Mouse (Mus musculus) heart, adult 11 months (tissue): ENCODE results near the gene Slc9a6.

ENCODE experiments used
- DNase-seq: peaks from one replicate; pipeline ENCODE4 v3.0.0; 2022

Gene Slc9a6

GRCm38 (mm10) chrX:56609623-56610317 is at the start of gene Slc9a6:
Gene Slc9a6, plus strand, starts transcription at chrX:56609757.
- peak; percentile 98 for DNase-seq

GRCm38 (mm10) chrX:56572465-56572864 is 37.1 kb upstream of the Slc9a6 start:
- DNase-seq, result no peak

GRCm38 (mm10) chrX:56578200-56578599 is 31.4 kb upstream of the Slc9a6 start:
- DNase-seq, result no peak

GRCm38 (mm10) chrX:56597219-56597886 is 12.2 kb upstream of the Slc9a6 start:
- DNase-seq, result no peak

GRCm38 (mm10) chrX:56597887-56598640 is 11.5 kb upstream of the Slc9a6 start, which contains the start of gene Mmgt1:
Gene Mmgt1, minus strand, starts transcription at chrX:56598069.
- DNase-seq, result peak; percentile 100

GRCm38 (mm10) chrX:56606536-56606935 is 3.0 kb upstream of the Slc9a6 start:
- DNase-seq, result no peak

GRCm38 (mm10) chrX:56607032-56607710 is 2.4 kb upstream of the Slc9a6 start:
- DNase-seq, result no peak

GRCm38 (mm10) chrX:56609285-56609622 is 303 bp upstream of the Slc9a6 start:
- DNase-seq, result no peak

- peak; percentile 89 for DNase-seq
Observed at GRCm38 (mm10) chrX:56610318-56610694, 749 bp downstream of the Slc9a6 start.

GRCm38 (mm10) chrX:56615236-56615635 is 5.7 kb downstream of the Slc9a6 start:
- no peak for DNase-seq

- DNase-seq, result no peak
Observed at GRCm38 (mm10) chrX:56636185-56636584, 26.6 kb downstream of the Slc9a6 start.

- DNase-seq, result no peak
Observed at GRCm38 (mm10) chrX:56640066-56640465, 30.5 kb downstream of the Slc9a6 start.

GRCm38 (mm10) chrX:56649549-56650354 is 40.2 kb downstream of the Slc9a6 start:
- DNase-seq, result peak; percentile 52

GRCm38 (mm10) chrX:56650355-56650652 is 40.7 kb downstream of the Slc9a6 start:
- peak; percentile 82 for DNase-seq

- DNase-seq, result peak; percentile 96
Observed at GRCm38 (mm10) chrX:56650885-56651284, 41.3 kb downstream of the Slc9a6 start.

- DNase-seq, result peak; percentile 99
Observed at GRCm38 (mm10) chrX:56651738-56652137, 42.2 kb downstream of the Slc9a6 start.

GRCm38 (mm10) chrX:56655686-56656085 is 46.1 kb downstream of the Slc9a6 start:
- DNase-seq, result no peak

GRCm38 (mm10) chrX:56659286-56659685 is 49.7 kb downstream of the Slc9a6 start:
- DNase-seq, result peak; percentile 42

- peak; percentile 58 for DNase-seq
Observed at GRCm38 (mm10) chrX:56661143-56661542, 51.6 kb downstream of the Slc9a6 start.

- no peak for DNase-seq
Observed at GRCm38 (mm10) chrX:56662316-56662715, 52.8 kb downstream of the Slc9a6 start.

- no peak for DNase-seq
Observed at GRCm38 (mm10) chrX:56663377-56663776, 53.8 kb downstream of the Slc9a6 start.

- peak; percentile 94 for DNase-seq
Observed at GRCm38 (mm10) chrX:56665226-56665973, 55.8 kb downstream of the Slc9a6 start.
